Mouse (Mus musculus): ENCODE measurements around the gene Slc48a1. TPM values are rescaled to one million over a fixed set of nuclear protein-coding genes. Genes with fewer than 3 reads are reported as not detected.

Slc48a1 gene
- polyA plus RNA-seq, 1 experiment from 2014 or later: 59.8 TPM

GRCm38 (mm10) chr15:97831987-97832640, 53.8 kb downstream of the Slc48a1 start:
- no peaks in the 10 kb centered on the region for H3K9me3 ChIP-seq
- 0 out of 2 replicates have a peak, but pooled peaks cover 2% of the 10 kb centered on the region for H3K27me3 ChIP-seq
- peak overlapping the region; percentile 72 for H3K4me2 ChIP-seq
- peaks cover 56% of the 10 kb centered on the region for H3K4me1 ChIP-seq (replicated peaks)
- WGBS: 7% methylated on average over 10 of the region's 10 CpGs
- H3K36me3 ChIP-seq: no peaks in the 10 kb centered on the region
- H3K9ac ChIP-seq: peak overlapping the region; percentile 99
- H3K27ac ChIP-seq: peak overlapping the region; percentile 98
- H3K4me3 ChIP-seq: peak overlapping the region; percentile 89
- ATAC-seq (ENCODE audit: low FRiP score): no peak

DNA sequence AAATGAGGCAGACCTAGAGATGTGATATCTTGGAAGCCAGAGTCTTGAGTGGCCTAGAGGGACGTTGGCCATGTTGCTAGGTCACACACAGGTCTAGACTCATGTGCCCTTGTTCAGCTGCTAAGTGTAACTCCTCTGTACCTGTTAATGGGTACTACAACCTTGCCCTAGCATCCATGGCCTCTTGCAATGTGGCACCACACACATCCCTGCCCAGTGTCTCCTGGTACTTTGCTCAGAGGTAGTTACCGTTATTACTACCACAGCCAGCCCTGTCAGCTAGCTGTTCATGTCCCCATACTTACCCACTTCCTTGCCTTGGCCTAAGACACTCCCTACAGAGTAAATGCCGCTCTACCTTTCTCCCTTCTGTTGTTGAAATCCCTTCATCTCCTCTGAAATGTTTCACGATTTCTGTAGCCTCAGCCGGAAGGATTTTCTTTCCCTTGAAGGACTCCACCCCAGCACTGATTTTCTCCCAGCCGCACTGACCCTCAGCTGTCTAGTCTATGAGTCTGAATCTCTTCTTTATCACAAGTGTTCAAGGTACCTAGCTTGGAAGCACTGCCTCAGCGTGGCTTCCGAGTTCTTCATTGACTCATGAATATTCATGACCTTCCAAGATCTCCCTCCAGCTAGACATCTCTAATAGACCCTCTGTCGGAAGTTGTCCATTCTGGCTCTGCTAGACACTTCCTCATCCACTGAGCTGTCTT, 54.6 kb downstream of the Slc48a1 start:
- no peak overlapping the region for H3K4me2 ChIP-seq
- 53% methylated on average over 9 of the region's 9 CpGs for WGBS
- 0 out of 2 replicates have a peak, but pooled peaks cover 2% of the 10 kb centered on the region for H3K27me3 ChIP-seq
- no peak overlapping the region for H3K4me3 ChIP-seq
- H3K9ac ChIP-seq: peak overlapping the region; percentile 99; the same call in 1 of the 2 replicates
- H3K27ac ChIP-seq: no peak overlapping the region
- peaks cover 55% of the 10 kb centered on the region for H3K4me1 ChIP-seq (replicated peaks)
- H3K36me3 ChIP-seq: no peaks in the 10 kb centered on the region
- ATAC-seq (ENCODE audit: low FRiP score): no peak
- no peaks in the 10 kb centered on the region for H3K9me3 ChIP-seq

- no peaks in the 10 kb centered on the region for H3K36me3 ChIP-seq
Measured at GRCm38 (mm10) chr15:97836153-97836893, 58.0 kb downstream of the Slc48a1 start.

DNA sequence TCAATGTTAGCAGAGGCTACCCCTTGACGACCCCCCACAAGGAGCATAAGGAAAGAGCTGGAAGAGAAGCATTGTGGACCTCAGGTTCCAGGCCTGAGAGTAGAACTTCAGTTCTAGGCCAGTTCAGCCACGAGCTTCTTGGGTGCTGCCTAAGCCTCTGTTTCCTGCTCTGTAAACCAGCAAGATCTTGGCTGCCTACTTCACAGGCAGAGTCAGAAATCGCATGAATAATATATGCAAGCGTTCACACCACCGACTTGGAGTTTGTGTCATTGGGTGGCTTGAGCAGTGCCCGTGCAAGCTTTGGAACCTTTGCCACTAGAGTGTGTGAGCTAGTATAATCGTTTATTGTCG, 58.6 kb downstream of the Slc48a1 start:
- ATAC-seq (ENCODE audit: low FRiP score): no peak
- 0 out of 2 replicates have a peak, but pooled peaks cover 2% of the 10 kb centered on the region for H3K27me3 ChIP-seq
- WGBS: 77% methylated on average over 8 of the region's 8 CpGs

More at GRCm38 (mm10) chr15:97836153-97836893, 58.0 kb downstream of the Slc48a1 start:
- Histone ChIP-seq H3K9me3 (no peaks in the 10 kb centered on the region), H3K27me3 (0 out of 2 replicates have a peak, but pooled peaks cover 2% of the 10 kb centered on the region), H3K4me3 (no peak overlapping the region), H3K27ac (no peak overlapping the region), H3K4me2 (no peak overlapping the region), H3K4me1 (replicated peaks) (peaks cover 33% of the 10 kb centered on the region), H3K9ac (no peak overlapping the region)
- 51% methylated on average over 17 of the region's 17 CpGs for WGBS
- ATAC-seq (ENCODE audit: low FRiP score): no peak

DNA sequence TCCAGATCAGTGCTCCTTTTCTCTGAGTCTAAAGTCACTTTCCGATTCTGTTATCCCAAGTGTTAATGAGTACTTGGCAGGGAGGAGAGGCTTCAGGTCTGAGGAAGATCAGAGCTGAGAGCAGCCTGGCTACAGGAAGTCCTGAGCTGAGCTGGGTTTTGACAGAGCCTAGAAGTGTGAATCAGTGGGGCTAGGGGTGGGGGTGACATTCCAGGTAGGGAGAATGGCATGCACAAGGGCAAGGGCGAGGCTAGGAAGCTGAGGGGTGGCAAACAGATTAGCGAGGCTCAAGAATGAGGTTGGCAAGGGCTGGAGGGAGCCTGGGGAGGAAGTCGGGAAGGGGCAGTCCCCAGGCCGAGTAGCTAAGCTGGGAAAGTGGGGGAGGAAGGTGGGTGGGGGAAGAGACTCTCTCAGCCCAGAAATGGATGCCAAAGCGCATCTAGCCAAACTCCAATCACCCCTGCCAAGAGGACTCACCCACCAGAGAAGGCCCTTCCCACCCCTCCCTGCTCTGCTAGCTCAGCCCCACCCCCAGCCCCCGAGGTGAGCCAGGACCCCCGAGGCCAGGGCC, 59.3 kb downstream of the Slc48a1 start:
- 37% methylated on average over 8 of the region's 8 CpGs for WGBS
- peaks cover 23% of the 10 kb centered on the region for H3K4me1 ChIP-seq (replicated peaks)
- H3K9me3 ChIP-seq: no peaks in the 10 kb centered on the region
- H3K9ac ChIP-seq: no peak overlapping the region
- H3K27me3 ChIP-seq: 0 out of 2 replicates have a peak, but pooled peaks cover 2% of the 10 kb centered on the region
- no peak overlapping the region for H3K27ac ChIP-seq
- no peaks in the 10 kb centered on the region for H3K36me3 ChIP-seq
- ATAC-seq (ENCODE audit: low FRiP score): no peak
- H3K4me3 ChIP-seq: no peak overlapping the region
- H3K4me2 ChIP-seq: no peak overlapping the region

More for the DNA sequence above, 58.6 kb downstream of the Slc48a1 start:
- H3K4me1 ChIP-seq (replicated peaks): peaks cover 30% of the 10 kb centered on the region
- no peaks in the 10 kb centered on the region for H3K36me3 ChIP-seq
- no peaks in the 10 kb centered on the region for H3K9me3 ChIP-seq
- no peak overlapping the region for H3K9ac ChIP-seq
- H3K4me2 ChIP-seq: no peak overlapping the region
- H3K4me3 ChIP-seq: no peak overlapping the region
- H3K27ac ChIP-seq: no peak overlapping the region

- Histone ChIP-seq H3K4me1 (replicated peaks) (peaks cover 16% of the 10 kb centered on the region), H3K9me3 (no peaks in the 10 kb centered on the region), H3K4me2 (no peak overlapping the region), H3K27ac (no peak overlapping the region), H3K4me3 (no peak overlapping the region), H3K27me3 (0 out of 2 replicates have a peak, but pooled peaks cover 2% of the 10 kb centered on the region), H3K9ac (no peak overlapping the region), H3K36me3 (no peaks in the 10 kb centered on the region)
- ATAC-seq (ENCODE audit: low FRiP score): no peak
- WGBS: 71% methylated on average over 4 of the region's 4 CpGs
Measured at GRCm38 (mm10) chr15:97838395-97838794, 60.1 kb downstream of the Slc48a1 start.

DNA sequence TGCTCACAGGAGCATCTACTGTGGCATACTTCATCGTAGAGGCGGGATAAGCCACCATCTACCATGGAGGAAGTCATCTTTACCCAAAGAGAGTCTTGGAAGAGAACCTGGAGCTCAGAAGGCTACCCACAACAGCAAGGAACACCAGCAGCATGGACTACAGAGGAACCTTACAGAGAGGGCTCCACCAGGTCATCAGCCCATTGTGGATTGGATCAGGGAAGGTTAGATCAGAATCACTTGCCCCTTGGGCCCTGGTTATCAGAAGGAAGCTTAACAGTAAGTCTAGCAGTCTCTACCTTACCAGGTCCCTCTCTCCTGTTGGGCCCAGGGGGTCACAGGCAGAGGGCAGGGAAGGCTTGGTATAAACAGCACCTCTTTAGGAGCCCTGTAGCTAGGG, 60.7 kb downstream of the Slc48a1 start:
- no peaks in the 10 kb centered on the region for H3K9me3 ChIP-seq
- no peak overlapping the region for H3K4me2 ChIP-seq
- 0 out of 2 replicates have a peak, but pooled peaks cover 2% of the 10 kb centered on the region for H3K27me3 ChIP-seq
- WGBS: 92% methylated on average over 2 of the region's 2 CpGs
- ATAC-seq (ENCODE audit: low FRiP score): no peak
- H3K36me3 ChIP-seq: no peaks in the 10 kb centered on the region
- H3K9ac ChIP-seq: no peak overlapping the region
- no peak overlapping the region for H3K27ac ChIP-seq
- peaks cover 15% of the 10 kb centered on the region for H3K4me1 ChIP-seq (replicated peaks)
- no peak overlapping the region for H3K4me3 ChIP-seq

DNA sequence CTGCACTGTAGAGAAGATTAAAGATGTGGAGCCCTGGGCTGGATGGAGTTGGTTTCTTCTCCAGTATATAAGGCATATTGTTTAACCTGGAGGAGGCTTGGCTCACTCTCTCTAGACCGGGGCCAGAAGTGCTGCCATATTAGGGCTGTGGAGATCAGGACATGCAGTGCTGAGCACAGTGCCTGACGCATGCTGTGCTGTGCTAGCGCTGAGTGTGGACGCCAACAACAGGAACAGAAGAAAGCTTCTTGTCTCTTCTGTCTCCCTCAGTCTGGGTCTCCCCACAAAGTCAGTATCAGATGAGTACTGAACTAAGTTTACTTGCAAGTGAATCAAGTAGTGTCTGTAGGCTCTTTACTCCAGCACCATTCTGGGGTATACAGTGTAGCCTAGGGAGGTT, 61.2 kb downstream of the Slc48a1 start:
- no peaks in the 10 kb centered on the region for H3K36me3 ChIP-seq
- H3K4me3 ChIP-seq: no peak overlapping the region
- H3K27ac ChIP-seq: no peak overlapping the region
- H3K4me1 ChIP-seq (replicated peaks): peaks cover 15% of the 10 kb centered on the region
- H3K4me2 ChIP-seq: no peak overlapping the region
- 69% methylated on average over 4 of the region's 4 CpGs for WGBS
- 0 out of 2 replicates have a peak, but pooled peaks cover 2% of the 10 kb centered on the region for H3K27me3 ChIP-seq
- no peak overlapping the region for H3K9ac ChIP-seq
- H3K9me3 ChIP-seq: no peaks in the 10 kb centered on the region
- no peak for ATAC-seq (ENCODE audit: low FRiP score)

GRCm38 (mm10) chr15:97839991-97840455, 61.7 kb downstream of the Slc48a1 start:
- no peaks in the 10 kb centered on the region for H3K36me3 ChIP-seq
- H3K4me1 ChIP-seq (replicated peaks): peaks cover 15% of the 10 kb centered on the region
- no peak overlapping the region for H3K27ac ChIP-seq
- H3K27me3 ChIP-seq: 0 out of 2 replicates have a peak, but pooled peaks cover 2% of the 10 kb centered on the region
- WGBS: 57% methylated on average over 3 of the region's 3 CpGs
- no peak overlapping the region for H3K9ac ChIP-seq
- no peak overlapping the region for H3K4me2 ChIP-seq
- no peak overlapping the region for H3K4me3 ChIP-seq
- ATAC-seq (ENCODE audit: low FRiP score): 0 out of 2 replicates have a peak, but pooled peaks have one; percentile 61
- H3K9me3 ChIP-seq: no peaks in the 10 kb centered on the region

DNA sequence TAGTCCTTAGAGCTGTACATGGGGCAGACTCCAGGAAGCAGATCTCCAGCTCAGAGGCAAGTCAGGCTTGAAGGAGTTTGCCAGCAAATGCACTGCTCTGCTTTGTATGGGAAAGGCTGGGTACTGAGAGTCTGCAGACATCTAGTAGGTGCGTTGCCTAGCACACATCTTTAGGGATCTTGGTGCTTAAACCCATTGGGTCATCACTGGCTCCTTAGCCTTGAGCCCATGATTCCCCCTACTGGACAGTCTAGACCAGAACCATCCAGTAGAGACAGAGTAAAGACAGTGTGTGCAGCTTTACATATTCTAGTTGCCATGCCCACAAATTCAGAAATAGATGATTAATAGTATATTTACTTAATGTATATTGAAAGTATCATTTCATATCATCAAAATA, 62.5 kb downstream of the Slc48a1 start:
- H3K4me2 ChIP-seq: no peak overlapping the region
- H3K4me3 ChIP-seq: no peak overlapping the region
- H3K9ac ChIP-seq: no peak overlapping the region
- H3K27me3 ChIP-seq: 0 out of 2 replicates have a peak, but pooled peaks cover 2% of the 10 kb centered on the region
- peaks cover 15% of the 10 kb centered on the region for H3K4me1 ChIP-seq (replicated peaks)
- no peak overlapping the region for H3K27ac ChIP-seq
- no peaks in the 10 kb centered on the region for H3K9me3 ChIP-seq
- H3K36me3 ChIP-seq: no peaks in the 10 kb centered on the region
- 91% methylated on average over 1 of the region's 1 CpGs for WGBS
- ATAC-seq (ENCODE audit: low FRiP score): no peak

- Histone ChIP-seq H3K9ac (no peak overlapping the region), H3K36me3 (no peaks in the 10 kb centered on the region), H3K4me3 (no peak overlapping the region), H3K4me1 (replicated peaks) (peaks cover 12% of the 10 kb centered on the region; the same call in 1 of the 2 replicates), H3K9me3 (no peaks in the 10 kb centered on the region), H3K4me2 (no peak overlapping the region), H3K27me3 (0 out of 2 replicates have a peak, but pooled peaks cover 2% of the 10 kb centered on the region), H3K27ac (no peak overlapping the region)
- ATAC-seq (ENCODE audit: low FRiP score): no peak
- WGBS: 92% methylated on average over 6 of the region's 6 CpGs
Measured at GRCm38 (mm10) chr15:97841383-97841782, 63.1 kb downstream of the Slc48a1 start.

- Histone ChIP-seq H3K27me3 (no peaks in the 10 kb centered on the region), H3K36me3 (no peaks in the 10 kb centered on the region), H3K4me2 (no peak overlapping the region), H3K27ac (no peak overlapping the region), H3K4me3 (no peak overlapping the region), H3K9me3 (no peaks in the 10 kb centered on the region), H3K4me1 (replicated peaks) (peaks cover 12% of the 10 kb centered on the region; the same call in 1 of the 2 replicates), H3K9ac (no peak overlapping the region)
- WGBS: 90% methylated on average over 6 of the region's 6 CpGs
- no peak for ATAC-seq (ENCODE audit: low FRiP score)
Measured at GRCm38 (mm10) chr15:97842058-97842457, 63.7 kb downstream of the Slc48a1 start.
